Mouse (Mus musculus): ENCODE measurements around the gene Lrrc10b. TPM values are rescaled to one million over a fixed set of nuclear protein-coding genes. Genes with fewer than 3 reads are reported as not detected.

Gene Lrrc10b
- total RNA-seq, 2 experiments from 2014 or later = 0.17 to 0.18 TPM

Other genes starting within 250 kb of the Lrrc10b start
- not detected for gene Myrf, start 216.7 kb downstream of the Lrrc10b start, total RNA-seq (2021)
- 1 to 10 TPM; 8.3 TPM for gene Dagla, start 152.6 kb downstream of the Lrrc10b start, total RNA-seq (2021)
- gene Syt7, start 68.4 kb downstream of the Lrrc10b start, total RNA-seq (2021) = 1 to 10 TPM; 1.5 TPM
- gene Ppp1r32, start 25.5 kb upstream of the Lrrc10b start, total RNA-seq (2021) = under 1 TPM; 0.82 to 0.85 TPM
- 10 to 100 TPM; 15.4 to 19.8 TPM for gene Cpsf7, start 67.8 kb upstream of the Lrrc10b start, total RNA-seq (2021)
- 10 to 100 TPM; 45.0 to 47.5 TPM for gene Sdhaf2, start 68.7 kb upstream of the Lrrc10b start, total RNA-seq (2021)
- gene Tmem216, start 98.8 kb upstream of the Lrrc10b start, total RNA-seq (2021) = 1 to 10 TPM; 3.0 to 3.2 TPM
- gene Cyb561a3, start 119.7 kb upstream of the Lrrc10b start, total RNA-seq (2021) = 1 to 10 TPM; 5.5 to 6.6 TPM
- 1 to 10 TPM in 1 of 2 experiments, under 1 TPM in 1; 0.87 to 1.0 TPM for gene Tmem138, start 119.9 kb upstream of the Lrrc10b start, total RNA-seq (2021)
- gene Ddb1, start 147.9 kb upstream of the Lrrc10b start, total RNA-seq (2021) = 100 to 1,000 TPM; 127 to 132 TPM
- gene Tkfc, start 148.2 kb upstream of the Lrrc10b start, total RNA-seq (2021) = 1 to 10 TPM; 3.2 to 4.6 TPM
- gene Vwce, start 176.7 kb upstream of the Lrrc10b start, total RNA-seq (2021) = not detected
- not detected for gene Pga5, start 220.6 kb upstream of the Lrrc10b start, total RNA-seq (2021)
- gene Vps37c, start 231.3 kb upstream of the Lrrc10b start, total RNA-seq (2021) = 10 to 100 TPM; 21.3 to 28.5 TPM

Data from gastrocnemius, adult 18-20 months (tissue).